Mouse (Mus musculus) heart, embryonic 15.5 days (tissue): ENCODE data around the gene Creld2. TPM values are rescaled to one million over a fixed set of nuclear protein-coding genes. Genes with fewer than 3 reads are reported as not detected.
"Not testable (repeated sequence)": the region's sequence is repeated elsewhere in the genome, so short reads cannot be mapped to it uniquely, and the experiment has no call there.

Experiments
- ATAC-seq: fragments of 200-750 bp; cut with Nextera tagmentation; replicated peaks from 2 replicates; pipeline ENCODE4 v1.8.0; 2017; ENCODE audit warnings: low read depth, moderate TSS enrichment; ENCODE audit not compliant: insufficient number of reproducible peaks, insufficient read depth, low FRiP score
- H3K27ac ChIP-seq: fragments of 300-500 bp; sonication (generic); 2 replicates; pipeline ENCODE4 v1.5.1; 2015; ENCODE audit warnings: mild to moderate bottlenecking, inconsistent platforms
- H3K27me3 ChIP-seq: fragments of 300-500 bp; sonication (generic); 2 replicates; pipeline ENCODE4 v1.6.1; 2015; ENCODE audit warnings: inconsistent platforms
- H3K36me3 ChIP-seq: fragments of 300-500 bp; sonication (generic); 2 replicates; pipeline ENCODE4 v1.6.1; 2015; ENCODE audit warnings: mild to moderate bottlenecking, inconsistent platforms
- H3K4me1 ChIP-seq: fragments of 300-500 bp; sonication (generic); replicated peaks from 2 replicates; pipeline ENCODE4 v1.6.1; 2015; ENCODE audit warnings: inconsistent platforms
- H3K4me2 ChIP-seq: fragments of 300-500 bp; sonication (generic); 2 replicates; pipeline ENCODE4 v1.6.1; 2015; ENCODE audit warnings: inconsistent platforms, mild to moderate bottlenecking, moderate library complexity
- H3K4me3 ChIP-seq: fragments of 300-500 bp; sonication (generic); 2 replicates; pipeline ENCODE4 v1.5.1; 2015; ENCODE audit warnings: mild to moderate bottlenecking, inconsistent platforms
- H3K9ac ChIP-seq: fragments of 300-500 bp; sonication (generic); 2 replicates; pipeline ENCODE4 v1.6.1; 2015; ENCODE audit warnings: mild to moderate bottlenecking, inconsistent platforms
- H3K9me3 ChIP-seq: fragments of 300-500 bp; sonication (generic); replicated peaks from 2 replicates; pipeline ENCODE4 v1.6.1; 2016; ENCODE audit warnings: inconsistent platforms
- WGBS: fragments of 180-500 bp; shearing (Covaris S2); methylation state at CpG from one replicate; pipeline ENCODE4 v1.1.7; 2015; ENCODE audit warnings: mixed read lengths; 5-methylcytosine and 5-hydroxymethylcytosine counted together
- polyA plus RNA-seq: library from polyadenylated mRNA; unstranded; fragments of >200 nt; fragmentation: Nextera tagmentation; extraction: Ambion mirVana; gene quantifications from 2 replicates; pipeline ENCODE4 v1.2.1, GENCODE M21; 2015

The Creld2 gene
- polyA plus RNA-seq = 47.5 and 62.1 TPM in 2 replicates

DNA sequence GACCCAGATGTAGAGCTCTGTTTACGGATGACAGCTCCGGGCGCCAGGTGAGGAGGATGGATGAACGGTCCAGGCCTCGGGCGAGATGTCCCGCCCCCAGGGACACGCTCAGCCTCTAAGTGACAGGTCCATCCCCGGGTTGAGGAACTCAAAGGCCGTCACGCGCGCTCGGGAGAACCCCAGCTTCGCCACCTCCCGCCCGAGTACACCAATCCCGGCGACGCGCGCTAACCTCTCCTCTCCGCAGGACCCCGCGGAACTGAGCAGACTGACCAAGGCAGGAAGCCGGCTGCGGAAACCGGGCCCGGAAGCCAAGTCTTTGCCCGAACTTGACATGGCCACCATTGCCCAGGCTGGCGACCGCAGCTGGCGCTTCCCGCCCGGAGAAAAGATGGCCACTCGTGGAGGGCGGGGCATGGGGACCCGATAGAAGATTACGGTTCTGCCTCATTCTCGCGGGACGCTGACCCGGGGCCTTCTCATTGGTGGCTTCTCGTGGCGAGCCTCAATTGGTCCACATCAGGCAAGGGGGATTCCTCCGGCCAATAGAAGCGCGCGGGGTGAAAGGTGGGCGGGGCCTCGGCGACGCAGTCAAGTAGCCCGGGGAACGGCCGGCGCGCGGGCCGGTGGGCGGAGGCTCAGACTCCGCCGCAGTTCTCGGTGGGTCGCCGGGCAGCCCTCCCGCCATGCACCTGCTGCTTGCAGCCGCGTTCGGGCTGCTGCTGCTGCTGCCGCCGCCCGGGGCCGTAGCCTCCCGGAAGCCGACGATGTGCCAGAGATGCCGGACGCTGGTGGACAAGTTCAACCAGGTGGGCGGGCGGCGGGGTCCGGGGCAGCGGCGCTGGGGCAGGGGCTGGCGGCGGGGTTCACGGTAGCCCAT lies at the start of gene Creld2, which contains the start of gene Alg12:
TSS of gene Creld2 (plus strand) at position 621 of the 880 bp plus-strand sequence.
TSS of gene Alg12 (minus strand) at position 293 of the 880 bp plus-strand sequence.
- peak within 1 kb of the TSS; percentile 89 for H3K9ac ChIP-seq
- H3K27me3 ChIP-seq = no peaks in the 10 kb centered on the region
- peak within 1 kb of the TSS; percentile 84 for H3K27ac ChIP-seq
- under 1% methylated on average over 88 of the region's 88 CpGs for WGBS
- peak within 1 kb of the TSS; percentile 87 for H3K4me3 ChIP-seq
- H3K36me3 ChIP-seq = peaks cover 34% of the 10 kb centered on the region
- peak; percentile 99 for ATAC-seq
- peaks cover 19% of the 10 kb centered on the region for H3K4me1 ChIP-seq
- H3K4me2 ChIP-seq = peak within 1 kb of the TSS; percentile 91
- H3K9me3 ChIP-seq = no peaks in the 10 kb centered on the region

GRCm38 (mm10) chr15:88774630-88775029 lies 44.8 kb upstream of the Creld2 start:
- H3K36me3 ChIP-seq = peaks cover 26% of the 10 kb centered on the region; the same call in 1 of the 2 replicates
- H3K27me3 ChIP-seq, ATAC-seq, H3K4me3 ChIP-seq, H3K9ac ChIP-seq, H3K27ac ChIP-seq, H3K4me2 ChIP-seq, H3K4me1 ChIP-seq, H3K9me3 ChIP-seq: not testable (repeated sequence)
- 88% methylated on average over 5 of the region's 5 CpGs for WGBS

- WGBS = 77% methylated on average over 4 of the region's 4 CpGs
- H3K27ac ChIP-seq = no peak overlapping the region
- H3K4me2 ChIP-seq = no peak overlapping the region
- H3K4me1 ChIP-seq = no peaks in the 10 kb centered on the region
- no peaks in the 10 kb centered on the region; the same call in 1 of the 2 replicates for H3K36me3 ChIP-seq
- H3K4me3 ChIP-seq = no peak overlapping the region
- no peaks in the 10 kb centered on the region for H3K9me3 ChIP-seq
- ATAC-seq = no peak
- no peak overlapping the region for H3K9ac ChIP-seq
- H3K27me3 ChIP-seq = no peaks in the 10 kb centered on the region
Observed at GRCm38 (mm10) chr15:88792140-88792850, 27.2 kb upstream of the Creld2 start.

DNA sequence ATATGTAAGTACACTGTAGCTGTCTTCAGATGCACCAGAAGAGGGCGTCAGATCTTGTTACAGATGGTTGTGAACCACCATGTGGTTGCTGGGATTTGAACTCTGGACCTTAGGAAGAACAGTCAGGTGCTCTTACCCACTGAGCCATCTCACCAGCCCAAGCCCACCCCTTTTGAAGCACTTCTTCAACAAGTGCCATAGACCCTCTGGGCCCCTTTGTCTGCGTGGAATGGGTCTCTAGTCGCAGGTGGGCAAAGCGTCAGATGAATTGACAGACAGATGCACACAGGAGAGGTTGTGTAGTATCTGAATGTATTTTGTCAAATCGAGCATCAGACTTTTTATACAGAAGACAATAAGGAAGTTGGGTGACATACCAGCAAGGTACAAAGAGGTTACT lies 24.7 kb upstream of the Creld2 start:
- not testable (repeated sequence) for ATAC-seq, H3K9me3 ChIP-seq, H3K27me3 ChIP-seq, H3K27ac ChIP-seq, H3K36me3 ChIP-seq, H3K4me3 ChIP-seq, H3K9ac ChIP-seq, H3K4me1 ChIP-seq, H3K4me2 ChIP-seq
- 80% methylated on average over 5 of the region's 5 CpGs for WGBS

GRCm38 (mm10) chr15:88799950-88800371 lies 19.5 kb upstream of the Creld2 start:
- Histone ChIP-seq H3K4me1 (no peaks in the 10 kb centered on the region), H3K4me3 (no peak overlapping the region), H3K27me3 (no peaks in the 10 kb centered on the region), H3K9me3 (no peaks in the 10 kb centered on the region), H3K27ac (no peak overlapping the region), H3K4me2 (no peak overlapping the region), H3K36me3 (peaks cover 4% of the 10 kb centered on the region), H3K9ac (no peak overlapping the region)
- no peak for ATAC-seq
- WGBS = 70% methylated on average over 11 of the region's 11 CpGs

DNA sequence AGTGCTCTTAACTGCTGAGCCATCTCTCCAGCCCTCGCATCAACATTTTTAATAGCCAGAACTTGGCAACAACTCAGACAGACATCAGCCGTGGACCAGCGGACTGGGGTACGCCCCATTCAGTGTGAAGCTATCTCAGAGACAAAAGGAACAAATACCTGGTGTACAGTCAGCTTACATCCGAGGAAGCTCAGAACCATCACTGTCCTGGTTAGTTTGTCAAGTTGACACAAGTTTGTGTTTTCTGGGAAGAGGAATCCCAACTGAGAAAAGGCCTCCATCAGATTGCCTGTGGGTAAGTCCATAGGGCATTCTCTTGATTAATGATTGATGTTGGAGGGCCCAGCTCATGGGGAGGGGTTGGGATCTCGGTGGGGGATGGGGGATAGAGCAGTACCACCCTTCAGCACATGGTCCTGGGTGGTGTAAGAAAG lies 18.5 kb upstream of the Creld2 start:
- WGBS = 73% methylated on average over 6 of the region's 6 CpGs
- no peaks in the 10 kb centered on the region for H3K4me1 ChIP-seq
- no peaks in the 10 kb centered on the region for H3K27me3 ChIP-seq
- no peak overlapping the region for H3K9ac ChIP-seq
- no peak overlapping the region for H3K27ac ChIP-seq
- no peaks in the 10 kb centered on the region for H3K9me3 ChIP-seq
- ATAC-seq = no peak
- no peak overlapping the region for H3K4me3 ChIP-seq
- H3K4me2 ChIP-seq = no peak overlapping the region
- peaks cover 13% of the 10 kb centered on the region for H3K36me3 ChIP-seq

GRCm38 (mm10) chr15:88801903-88802302 lies 17.5 kb upstream of the Creld2 start:
- ATAC-seq = no peak
- no peak overlapping the region for H3K27ac ChIP-seq
- no peak overlapping the region for H3K4me2 ChIP-seq
- no peak overlapping the region for H3K9ac ChIP-seq
- no peak overlapping the region for H3K4me3 ChIP-seq
- H3K4me1 ChIP-seq = no peaks in the 10 kb centered on the region
- peaks cover 19% of the 10 kb centered on the region for H3K36me3 ChIP-seq
- 92% methylated on average over 3 of the region's 3 CpGs for WGBS
- H3K27me3 ChIP-seq = no peaks in the 10 kb centered on the region
- no peaks in the 10 kb centered on the region for H3K9me3 ChIP-seq

GRCm38 (mm10) chr15:88802348-88802747 lies 17.1 kb upstream of the Creld2 start:
- 81% methylated on average over 6 of the region's 6 CpGs for WGBS
- H3K9ac ChIP-seq = no peak overlapping the region

DNA sequence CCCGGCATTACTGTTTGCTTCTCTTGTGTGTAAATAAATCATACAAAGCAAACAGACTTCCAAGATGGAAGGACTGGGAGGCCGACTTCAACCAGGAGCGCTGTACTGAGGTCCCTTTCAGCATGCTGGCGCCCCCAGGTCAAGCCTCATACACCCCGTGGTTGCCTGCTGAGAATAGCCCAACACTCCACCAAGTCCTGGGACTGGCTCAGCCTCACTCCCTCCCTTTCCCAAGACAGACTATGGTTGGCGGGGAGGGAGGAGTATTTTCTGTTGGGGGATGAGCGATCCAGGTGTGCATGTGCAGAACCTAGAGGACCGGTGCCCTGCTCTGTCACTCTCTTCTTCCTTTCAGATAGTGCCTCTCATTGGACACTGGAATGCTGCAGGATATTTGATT lies 11.3 kb upstream of the Creld2 start:
- no peak overlapping the region for H3K27ac ChIP-seq
- H3K4me3 ChIP-seq = no peak overlapping the region
- H3K36me3 ChIP-seq = peaks cover 39% of the 10 kb centered on the region
- H3K9ac ChIP-seq = no peak overlapping the region
- H3K27me3 ChIP-seq = no peaks in the 10 kb centered on the region
- no peaks in the 10 kb centered on the region for H3K9me3 ChIP-seq
- 80% methylated on average over 8 of the region's 8 CpGs for WGBS
- H3K4me1 ChIP-seq = no peaks in the 10 kb centered on the region
- no peak for ATAC-seq
- no peak overlapping the region for H3K4me2 ChIP-seq

More at GRCm38 (mm10) chr15:88802348-88802747, 17.1 kb upstream of the Creld2 start:
- H3K4me3 ChIP-seq = no peak overlapping the region
- H3K4me1 ChIP-seq = no peaks in the 10 kb centered on the region
- H3K36me3 ChIP-seq = peaks cover 19% of the 10 kb centered on the region
- ATAC-seq = no peak
- no peak overlapping the region for H3K4me2 ChIP-seq
- H3K27me3 ChIP-seq = no peaks in the 10 kb centered on the region
- H3K27ac ChIP-seq = no peak overlapping the region
- H3K9me3 ChIP-seq = no peaks in the 10 kb centered on the region

DNA sequence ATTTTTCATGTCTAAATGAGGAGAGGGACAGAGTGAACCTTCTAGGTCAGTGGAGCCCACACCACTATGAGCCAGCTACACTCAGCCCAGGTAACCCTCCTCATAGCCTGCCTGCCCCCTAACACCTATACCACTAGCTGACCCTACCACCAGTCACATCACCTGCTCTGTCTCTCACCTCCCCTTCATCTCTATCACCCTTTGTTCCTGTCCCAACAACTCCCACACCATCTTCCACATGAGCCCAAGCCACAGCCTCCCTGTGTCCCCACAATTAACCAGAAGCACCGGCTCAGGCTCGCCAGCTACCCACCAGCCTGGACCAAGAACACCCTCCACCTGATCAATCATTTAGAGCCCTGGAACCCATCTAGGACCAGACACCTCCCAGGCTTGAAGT lies 9.1 kb upstream of the Creld2 start:
- Histone ChIP-seq H3K27me3 (no peaks in the 10 kb centered on the region), H3K4me2 (no peak overlapping the region), H3K9ac (no peak overlapping the region), H3K36me3 (peaks cover 54% of the 10 kb centered on the region), H3K9me3 (no peaks in the 10 kb centered on the region), H3K4me1 (no peaks in the 10 kb centered on the region), H3K4me3 (no peak overlapping the region), H3K27ac (no peak overlapping the region)
- ATAC-seq = no peak
- WGBS = 91% methylated on average over 2 of the region's 2 CpGs

DNA sequence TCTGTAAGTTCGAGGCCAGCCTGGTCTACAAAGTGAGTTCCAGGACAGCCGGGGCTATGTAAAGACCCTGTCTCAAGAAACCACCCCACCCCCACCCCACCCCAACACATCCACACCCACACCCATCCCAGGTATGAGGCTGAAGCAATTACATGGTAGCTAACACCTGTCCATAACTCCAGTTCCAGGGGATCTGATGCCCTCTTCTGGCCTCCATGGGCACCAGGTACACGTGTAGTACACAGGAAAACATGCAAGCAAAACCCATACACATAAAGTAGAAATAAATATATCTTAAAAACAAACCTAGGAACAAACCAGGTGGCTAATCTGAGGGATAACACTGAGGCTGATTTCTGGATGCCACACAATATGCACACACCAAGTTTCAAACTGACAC lies 6.2 kb upstream of the Creld2 start:
- no peak overlapping the region for H3K4me3 ChIP-seq
- ATAC-seq = no peak
- no peak overlapping the region for H3K9ac ChIP-seq
- no peaks in the 10 kb centered on the region for H3K27me3 ChIP-seq
- 90% methylated on average over 3 of the region's 3 CpGs for WGBS
- H3K4me2 ChIP-seq = no peak overlapping the region
- H3K36me3 ChIP-seq = peaks cover 45% of the 10 kb centered on the region
- H3K9me3 ChIP-seq = no peaks in the 10 kb centered on the region
- H3K27ac ChIP-seq = no peak overlapping the region
- peaks cover 3% of the 10 kb centered on the region for H3K4me1 ChIP-seq
